Mouse (Mus musculus): ENCODE measurements around the gene Ifnar2. TPM values are rescaled to one million over a fixed set of nuclear protein-coding genes. Genes with fewer than 3 reads are reported as not detected.

The Ifnar2 gene
- polyA plus RNA-seq, 1 experiment from 2014 or later = 73.4 TPM

- peak; percentile 87 for DNase-seq (ENCODE audit: low spot score)
These were observed 14.0 kb upstream of the Ifnar2 start for GRCm38 (mm10) chr16:91358555-91358954.

GRCm38 (mm10) chr16:91359531-91359930, 13.1 kb upstream of the Ifnar2 start:
- no peak for DNase-seq (ENCODE audit: low spot score)

GRCm38 (mm10) chr16:91360162-91360561, 12.4 kb upstream of the Ifnar2 start:
- DNase-seq (ENCODE audit: low spot score) = no peak

GRCm38 (mm10) chr16:91362006-91362405, 10.6 kb upstream of the Ifnar2 start:
- DNase-seq (ENCODE audit: low spot score) = no peak

GRCm38 (mm10) chr16:91362616-91363272, 9.8 kb upstream of the Ifnar2 start:
- no peak for DNase-seq (ENCODE audit: low spot score)

DNA sequence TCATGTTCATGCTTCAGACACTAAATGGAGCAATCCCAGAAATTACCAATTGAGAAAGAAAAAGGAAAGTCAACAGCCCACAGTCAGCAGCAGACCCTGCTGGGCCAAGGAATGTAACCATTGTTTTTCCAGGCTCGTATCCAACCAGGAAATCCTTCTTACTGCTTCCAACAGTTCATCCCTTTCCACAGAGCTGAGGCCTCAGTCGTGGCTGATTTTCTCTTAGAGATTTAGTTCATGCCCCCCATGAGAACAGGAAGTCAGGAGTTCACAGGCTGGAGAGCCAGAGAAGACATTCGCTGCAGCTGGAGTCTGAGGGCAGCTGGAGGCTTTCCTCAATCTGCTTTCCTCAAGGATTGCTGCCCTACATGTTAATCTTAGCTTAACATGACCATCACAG, 9.1 kb upstream of the Ifnar2 start:
- no peak for DNase-seq (ENCODE audit: low spot score)

GRCm38 (mm10) chr16:91366567-91366966, 6.0 kb upstream of the Ifnar2 start:
- DNase-seq (ENCODE audit: low spot score) = peak; percentile 77

DNA sequence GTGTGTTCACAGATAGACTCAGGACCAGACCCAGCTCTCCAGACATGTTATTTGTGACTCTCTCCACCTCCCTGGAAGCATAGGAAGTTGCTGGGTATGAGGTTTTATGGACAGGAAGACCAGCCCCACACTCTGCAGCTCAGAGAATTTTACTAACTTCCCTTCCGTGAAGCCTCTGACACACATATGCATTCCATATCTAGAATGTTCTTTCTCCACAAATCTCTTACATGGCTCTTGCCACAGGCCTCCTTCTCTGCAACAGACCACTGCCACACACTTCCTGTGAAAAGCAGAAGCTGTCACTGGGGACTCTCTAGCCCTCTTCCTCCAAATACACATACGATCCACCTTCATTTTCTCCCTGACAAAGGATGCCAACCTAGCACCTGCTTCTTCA, 5.5 kb upstream of the Ifnar2 start:
- DNase-seq (ENCODE audit: low spot score) = no peak

- peak; percentile 46 for DNase-seq (ENCODE audit: low spot score)
These were observed 1.1 kb downstream of the Ifnar2 start for GRCm38 (mm10) chr16:91373473-91374252.

- no peak for DNase-seq (ENCODE audit: low spot score)
These were observed 1.7 kb downstream of the Ifnar2 start for GRCm38 (mm10) chr16:91374253-91374634.

- DNase-seq (ENCODE audit: low spot score) = no peak
These were observed 4.1 kb downstream of the Ifnar2 start for GRCm38 (mm10) chr16:91376701-91377100.

GRCm38 (mm10) chr16:91378431-91378986, 5.9 kb downstream of the Ifnar2 start:
- DNase-seq (ENCODE audit: low spot score) = no peak

DNA sequence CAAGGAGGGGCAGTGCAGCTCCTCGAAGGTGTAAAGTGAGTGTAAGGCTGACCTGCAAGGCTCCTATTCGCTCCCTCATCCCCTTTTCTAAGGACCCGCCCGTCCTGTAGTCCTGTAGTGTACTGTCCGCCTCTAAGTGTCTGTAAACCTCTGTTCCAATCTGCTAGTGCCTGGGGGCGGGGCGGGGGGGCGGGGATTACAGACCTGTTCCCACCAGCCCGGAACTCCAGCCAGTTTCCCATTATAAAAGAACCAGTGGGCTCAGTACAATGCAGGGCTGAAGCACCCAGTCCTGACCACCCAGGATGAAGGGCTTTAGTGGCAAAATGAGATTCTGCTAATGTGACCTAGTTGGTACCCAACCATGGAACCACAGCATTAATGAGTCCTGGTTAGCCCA, 6.4 kb downstream of the Ifnar2 start:
- DNase-seq (ENCODE audit: low spot score) = no peak

- no peak for DNase-seq (ENCODE audit: low spot score)
These were observed 6.8 kb downstream of the Ifnar2 start for GRCm38 (mm10) chr16:91379412-91379811.

- no peak for DNase-seq (ENCODE audit: low spot score)
These were observed 7.6 kb downstream of the Ifnar2 start for GRCm38 (mm10) chr16:91380151-91380550.

DNA sequence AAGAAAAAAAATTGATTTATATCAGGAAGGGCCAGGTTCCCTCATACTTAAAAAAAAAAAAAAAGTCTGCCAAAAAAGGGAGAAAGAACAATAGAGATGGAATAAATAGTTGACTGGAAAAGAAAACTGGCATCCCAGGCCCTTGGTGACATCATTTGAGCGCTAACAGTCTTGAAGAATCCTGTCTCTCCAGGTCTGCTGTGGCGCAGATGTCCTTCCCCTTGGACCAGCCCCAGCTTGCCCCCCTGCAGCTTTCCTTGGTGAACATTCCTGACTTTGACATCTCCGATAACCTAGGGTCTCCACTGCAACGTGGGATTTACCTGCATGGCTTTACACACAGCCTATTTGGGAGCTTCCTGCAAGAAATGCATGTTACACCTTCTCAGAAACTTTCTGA, 9.0 kb downstream of the Ifnar2 start:
- no peak for DNase-seq (ENCODE audit: low spot score)

DNA sequence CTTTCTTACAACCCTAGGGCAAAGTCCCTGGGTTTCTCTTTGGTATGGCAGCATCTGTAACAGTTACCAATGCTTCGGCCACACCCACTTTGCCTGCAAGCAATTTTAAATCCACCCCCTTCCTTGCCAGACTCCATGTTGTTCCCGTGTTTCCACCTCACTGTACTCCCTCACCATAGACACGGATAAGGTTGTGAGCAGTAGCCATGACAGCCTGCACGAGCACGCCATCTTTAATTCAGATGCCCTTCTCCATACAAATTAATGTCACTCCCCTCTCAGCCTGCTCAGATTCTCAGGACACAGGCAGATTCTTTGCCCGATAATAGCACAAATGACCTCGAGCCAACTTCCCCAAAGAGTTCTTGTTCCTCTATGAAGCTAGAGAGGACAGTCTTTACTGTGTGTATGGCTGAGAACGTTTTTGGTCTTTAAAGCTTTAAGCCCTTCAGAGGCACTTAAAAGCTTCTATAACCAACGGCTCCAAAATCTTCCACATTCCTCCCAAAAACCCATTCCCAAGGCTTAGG, 9.7 kb downstream of the Ifnar2 start:
- DNase-seq (ENCODE audit: low spot score) = no peak

GRCm38 (mm10) chr16:91384221-91384620, 11.6 kb downstream of the Ifnar2 start:
- no peak for DNase-seq (ENCODE audit: low spot score)

DNA sequence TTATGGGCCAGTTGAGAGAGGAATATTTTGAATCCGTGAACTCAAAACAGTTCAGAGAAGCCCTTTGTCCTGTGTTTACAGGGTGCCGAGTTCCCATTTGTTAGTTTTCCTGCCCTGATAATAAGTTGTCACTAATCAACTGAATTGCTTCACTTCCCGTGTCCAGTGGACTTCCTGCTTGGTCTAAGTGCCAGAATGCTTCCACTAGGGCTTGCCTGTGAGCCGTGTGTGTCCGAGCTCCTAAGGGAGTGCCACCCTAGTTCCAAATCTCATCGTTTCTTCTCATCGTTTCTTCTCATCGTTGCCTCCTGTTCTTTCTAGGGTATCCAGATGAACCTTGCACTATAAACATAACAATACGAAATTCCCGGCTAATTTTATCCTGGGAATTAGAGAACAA, 13.0 kb downstream of the Ifnar2 start:
- no peak for DNase-seq (ENCODE audit: low spot score)

DNA sequence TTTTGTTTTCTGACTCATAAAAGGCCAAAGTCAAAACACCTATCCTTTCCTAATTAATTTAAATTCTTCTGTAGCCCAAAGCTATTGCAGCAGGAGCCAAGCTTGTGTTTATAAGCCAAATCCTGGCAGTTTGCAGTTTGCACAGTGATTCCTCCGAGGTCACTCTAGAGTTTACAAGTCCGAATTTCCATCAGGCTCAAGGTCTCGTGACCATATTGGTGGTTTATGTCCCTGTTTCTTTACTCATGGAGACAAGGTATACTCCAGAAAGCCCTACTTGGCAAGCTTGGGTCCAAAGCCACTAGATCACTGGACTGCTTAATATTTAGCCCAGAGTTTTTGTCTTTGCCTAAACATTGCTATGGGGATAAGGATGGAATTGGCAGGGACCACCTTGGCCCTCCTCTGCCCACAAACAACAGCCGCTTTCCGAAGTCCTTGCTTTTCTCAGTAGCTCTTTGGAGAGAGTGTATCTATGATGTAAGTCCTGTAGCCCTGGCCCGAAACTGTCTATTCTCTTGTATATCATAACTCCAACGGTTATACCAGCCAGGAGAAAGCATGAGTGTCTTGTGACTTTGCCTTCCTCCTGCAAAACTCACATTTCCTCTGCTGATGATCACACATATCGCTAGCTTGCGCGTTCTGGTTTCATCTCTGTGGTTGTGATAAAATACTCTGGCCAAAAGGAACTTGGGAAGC, 14.0 kb downstream of the Ifnar2 start:
- DNase-seq (ENCODE audit: low spot score) = no peak

DNA sequence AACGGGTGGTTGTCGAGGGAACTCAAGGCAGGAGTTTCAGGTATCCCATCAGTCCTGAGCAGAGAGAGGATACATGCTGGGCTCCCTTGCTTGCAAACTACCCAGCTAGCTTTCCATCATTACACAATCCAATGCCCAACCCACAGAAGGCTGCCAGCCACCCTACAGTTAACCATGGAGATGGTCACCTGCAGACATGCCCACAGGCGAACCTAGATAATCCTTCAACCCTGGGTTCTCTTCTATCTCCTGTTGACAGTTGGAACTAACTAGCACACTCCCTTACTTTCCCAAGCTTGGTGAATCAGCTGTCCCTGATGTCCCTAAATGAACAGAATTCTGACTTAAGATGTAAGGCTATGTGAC, 14.5 kb downstream of the Ifnar2 start:
- no peak for DNase-seq (ENCODE audit: low spot score)

DNA sequence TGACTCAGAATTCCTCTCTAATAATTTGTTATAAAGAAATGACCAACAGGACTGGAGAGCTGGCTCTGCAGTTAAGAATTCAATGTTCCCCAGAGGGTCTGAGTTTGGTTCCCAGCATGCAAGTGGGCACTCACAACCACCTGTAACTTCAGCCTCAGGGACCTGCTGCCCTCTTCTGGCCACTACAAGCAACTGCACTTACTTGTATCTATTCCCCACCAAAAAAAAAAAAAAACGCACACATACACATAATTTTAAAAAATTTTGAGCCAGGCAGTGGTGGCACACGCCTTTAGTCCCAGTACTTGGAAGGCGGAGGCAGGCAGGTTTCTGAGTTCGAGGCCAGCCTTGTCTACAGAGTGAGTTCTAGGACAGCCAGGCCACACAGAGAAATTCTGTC, 17.5 kb downstream of the Ifnar2 start:
- DNase-seq (ENCODE audit: low spot score) = peak; percentile 59

Data from thymus, postnatal 0 days (tissue).